Mouse (Mus musculus) cortical plate, adult 2 months (tissue): ENCODE measurements at regions not wholly inside any gene's neighbourhood (a gene's known extent, or its start where the extent isn't known, plus 50 kb on each side); places are given as distances from the start of the nearest gene placed in this dataset.
"Not testable (repeated sequence)": the region's sequence is repeated elsewhere in the genome, so short reads cannot be mapped to it uniquely, and the experiment has no call there.

ENCODE experiments used
- H3K27ac ChIP-seq: fragments of 200-500 bp; 2 replicates; pipeline ENCODE4 v1.5.1; 2012; ENCODE audit warnings: low read length, control low read depth, inconsistent platforms; ENCODE audit not compliant: insufficient read depth
- H3K4me1 ChIP-seq: fragments of 200-500 bp; 2 replicates; pipeline ENCODE4 v1.6.1; 2011; ENCODE audit warnings: low read length; ENCODE audit not compliant: control insufficient read depth, insufficient read depth
- H3K4me3 ChIP-seq: fragments of 200-500 bp; 2 replicates; pipeline ENCODE4 v1.5.1; 2011; ENCODE audit warnings: mild to moderate bottlenecking, low read length, control low read depth; ENCODE audit not compliant: insufficient read depth
- CTCF ChIP-seq: fragments of 200-500 bp; IDR thresholded peaks from 2 replicates; pipeline ENCODE4 v1.5.1; 2011; ENCODE audit warnings: mild to moderate bottlenecking, control low read depth, low read length; ENCODE audit not compliant: insufficient read depth; ENCODE audit errors: extremely low read depth
- POLR2A ChIP-seq: fragments of 200-500 bp; IDR thresholded peaks from 2 replicates; pipeline ENCODE4 v1.6.1; 2011; ENCODE audit warnings: mild to moderate bottlenecking, low read length, control low read depth; ENCODE audit not compliant: insufficient read depth; ENCODE audit errors: extremely low read depth

DNA sequence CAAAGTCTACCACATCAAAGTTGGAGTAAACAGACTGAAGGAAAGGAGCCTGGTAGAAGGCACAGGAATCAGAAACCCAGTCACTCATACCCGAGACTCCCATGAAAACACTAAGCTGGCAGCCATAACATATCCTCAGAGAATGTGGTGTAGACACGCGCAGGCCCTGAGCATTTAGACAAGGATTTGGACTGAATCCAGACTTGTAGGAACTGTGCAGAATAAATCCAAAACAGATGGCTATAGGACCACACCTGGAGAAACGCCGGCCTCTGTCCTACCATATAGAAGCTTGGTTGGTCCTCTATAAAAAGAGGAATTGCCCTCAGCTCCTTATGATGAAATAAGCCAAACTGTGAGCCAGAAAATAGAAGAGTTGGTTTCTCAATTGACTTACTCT is 124.3 kb upstream of the Kcnk2 start:
- TF ChIP-seq POLR2A (no peak), CTCF (no peak)
- H3K4me1 ChIP-seq, result peaks cover 2% of the 10 kb centered on the region; the same call in 1 of the 2 replicates
- no peak overlapping the region for H3K27ac ChIP-seq
- no peak overlapping the region for H3K4me3 ChIP-seq

DNA sequence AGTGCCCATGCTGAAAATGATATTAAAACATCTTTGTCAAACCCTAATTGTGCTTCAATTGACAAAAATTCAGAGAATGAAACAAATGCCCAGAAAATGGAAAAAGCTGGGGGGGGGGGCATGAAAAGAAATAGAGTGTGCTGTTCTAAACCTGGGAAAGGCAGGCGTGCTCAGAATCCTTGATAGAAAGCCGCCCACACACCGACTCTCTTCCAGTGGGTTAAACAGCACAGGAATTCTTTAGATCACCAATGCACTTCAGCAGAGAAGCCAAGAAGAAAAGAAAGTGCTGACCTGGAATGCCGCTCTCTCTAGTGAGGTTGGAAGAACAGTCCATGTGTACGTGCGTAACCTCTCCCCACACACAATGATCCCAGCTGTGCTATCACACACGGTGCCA is 113.4 kb upstream of the Kcnk2 start:
- no peak overlapping the region for H3K27ac ChIP-seq
- H3K4me3 ChIP-seq, result no peak overlapping the region
- TF ChIP-seq POLR2A (no peak), CTCF (no peak)
- H3K4me1 ChIP-seq, result peaks cover 5% of the 10 kb centered on the region

DNA sequence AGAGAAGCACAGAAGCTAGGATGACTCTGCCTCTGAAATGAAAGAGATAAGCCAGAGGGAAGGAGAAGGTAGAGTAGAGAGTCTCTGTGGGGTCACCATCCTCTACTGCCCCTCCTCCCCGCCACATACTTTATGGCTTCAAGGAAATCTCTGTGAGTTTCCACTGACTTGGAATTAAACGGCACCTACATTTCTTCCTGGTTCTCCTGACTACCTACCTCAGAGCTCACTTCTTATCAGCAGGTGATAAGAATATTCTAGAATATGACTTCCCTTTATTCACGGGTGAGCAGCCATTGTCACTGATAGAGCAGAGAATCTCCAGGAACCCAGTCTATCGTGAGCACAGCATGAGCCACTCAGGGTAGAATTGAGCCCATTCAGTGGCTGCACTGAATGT is 111.3 kb upstream of the Kcnk2 start:
- TF ChIP-seq POLR2A, result no peak
- no peak for TF ChIP-seq CTCF
- Histone ChIP-seq H3K4me3 (no peak overlapping the region), H3K27ac (no peak overlapping the region), H3K4me1 (peaks cover 5% of the 10 kb centered on the region)

DNA sequence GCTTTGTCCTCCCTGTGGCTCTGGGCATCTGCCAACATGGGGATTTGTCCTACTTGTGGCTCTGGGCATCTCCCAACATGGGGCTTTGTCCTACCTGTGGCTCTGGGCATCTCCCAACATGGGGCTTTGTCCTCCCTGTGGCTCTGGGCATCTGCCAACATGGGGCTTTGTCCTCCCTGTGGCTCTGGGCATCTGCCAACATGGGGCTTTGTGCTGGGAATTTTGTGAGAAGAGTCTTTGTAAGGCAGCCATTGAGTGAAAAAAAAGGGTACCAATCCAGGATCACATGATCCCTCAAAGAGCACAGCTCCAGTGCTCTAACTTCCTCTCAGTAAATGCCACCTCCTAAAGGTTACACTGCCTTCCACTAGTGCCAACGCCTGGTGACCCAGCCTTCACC is 105.2 kb upstream of the Kcnk2 start:
- not testable (repeated sequence) for H3K27ac ChIP-seq, H3K4me3 ChIP-seq, H3K4me1 ChIP-seq

DNA sequence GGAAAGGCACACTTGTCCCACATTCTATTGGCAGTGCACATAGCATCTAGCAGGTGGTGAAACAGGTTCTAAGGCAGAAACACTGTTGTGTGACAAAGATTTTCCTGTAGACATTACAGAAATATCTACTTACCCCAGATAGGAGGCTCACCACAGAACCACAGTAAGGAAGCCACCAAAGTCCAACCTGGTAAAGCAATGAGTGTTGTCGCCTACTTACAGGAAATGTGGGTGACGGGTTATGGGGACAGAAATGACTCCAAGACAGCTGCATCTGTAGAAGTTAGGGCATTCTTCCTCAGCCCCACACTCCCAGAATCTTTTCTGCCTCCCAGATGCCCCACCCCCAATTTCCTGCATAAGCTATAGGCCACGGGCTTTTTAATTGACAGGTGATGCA is 97.6 kb upstream of the Kcnk2 start:
- TF ChIP-seq CTCF (no peak), POLR2A (no peak)
- Histone ChIP-seq H3K4me3 (no peak overlapping the region), H3K4me1 (no peaks in the 10 kb centered on the region; the same call in 1 of the 2 replicates), H3K27ac (no peak overlapping the region)

DNA sequence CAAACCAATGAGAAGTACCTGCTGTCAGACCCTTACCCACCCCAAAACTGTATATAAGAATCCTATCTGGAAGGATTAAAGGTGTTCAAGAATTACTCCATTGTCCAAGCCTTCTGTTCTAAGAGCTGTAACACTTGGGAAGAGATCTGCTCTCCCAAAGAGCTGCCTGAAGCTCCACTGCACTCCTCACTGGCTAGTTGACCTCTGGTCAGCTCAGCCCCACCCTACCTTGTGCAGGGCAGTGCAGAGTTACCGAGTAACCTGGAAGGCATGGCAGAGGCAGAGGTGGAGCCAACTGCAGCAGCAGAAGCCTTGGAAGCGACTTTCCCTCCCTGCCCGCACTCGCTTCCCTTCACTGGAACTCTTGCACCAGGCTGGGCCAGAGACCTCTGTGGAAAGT is 97.1 kb upstream of the Kcnk2 start:
- H3K27ac ChIP-seq, result no peak overlapping the region
- no peak for TF ChIP-seq CTCF
- no peak for TF ChIP-seq POLR2A
- H3K4me1 ChIP-seq, result no peaks in the 10 kb centered on the region; the same call in 1 of the 2 replicates
- H3K4me3 ChIP-seq, result no peak overlapping the region

DNA sequence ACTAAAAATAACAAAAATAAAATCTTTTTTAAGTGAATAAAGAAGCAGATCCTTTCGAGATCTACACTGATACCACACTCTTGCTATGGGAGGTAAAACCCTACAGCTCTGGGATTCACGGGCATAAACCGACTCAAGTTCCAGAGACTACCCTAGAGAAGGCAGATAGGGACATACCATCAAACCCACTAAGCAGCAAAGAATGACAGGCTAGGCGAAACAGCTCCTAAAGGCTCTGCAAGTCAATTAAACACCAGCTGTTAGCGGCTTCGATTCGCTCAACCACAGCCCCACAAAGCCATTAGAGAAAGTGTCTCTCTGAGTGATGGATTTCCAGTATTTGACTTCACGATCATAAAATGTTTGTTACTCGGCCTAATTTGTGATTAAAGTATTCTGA is 95.0 kb upstream of the Kcnk2 start:
- Histone ChIP-seq H3K27ac (no peak overlapping the region), H3K4me3 (no peak overlapping the region), H3K4me1 (no peaks in the 10 kb centered on the region; the same call in 1 of the 2 replicates)
- no peak for TF ChIP-seq CTCF
- TF ChIP-seq POLR2A, result no peak

DNA sequence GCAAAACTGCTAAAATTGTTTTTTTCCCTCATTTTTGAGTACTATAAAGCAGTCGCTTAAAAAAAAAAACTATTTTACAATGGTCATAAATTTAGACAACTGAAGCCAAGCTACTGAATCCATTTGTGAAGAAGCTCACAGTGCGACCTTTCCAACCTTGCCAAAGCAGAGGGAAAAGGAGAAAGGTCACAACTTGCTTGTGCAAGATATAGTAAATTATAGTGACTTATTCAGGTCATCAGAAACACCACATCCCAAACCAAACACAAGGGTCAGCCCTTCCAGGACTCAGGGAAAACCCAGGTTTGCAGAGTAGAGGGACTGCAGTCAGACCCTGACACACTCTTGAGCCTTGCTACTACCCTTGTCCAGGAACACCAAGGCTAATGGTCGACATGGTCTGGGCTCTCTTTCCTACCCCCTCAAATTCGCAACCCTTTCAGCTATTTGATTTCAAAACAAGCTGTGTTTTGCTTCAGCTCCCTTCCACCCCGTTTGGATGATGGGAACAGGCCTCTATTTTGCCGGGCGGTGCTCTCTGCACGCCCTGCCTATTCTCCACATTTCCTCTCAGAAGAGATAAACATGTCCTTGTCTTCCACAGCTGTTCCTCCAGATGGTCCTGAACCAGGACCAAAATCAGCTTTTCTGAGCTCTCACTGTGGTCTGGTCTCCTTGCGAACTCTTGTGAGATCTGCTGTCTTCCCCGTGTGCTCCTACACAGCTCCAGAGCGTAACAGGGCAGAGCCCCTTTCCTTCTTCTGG is 93.5 kb upstream of the Kcnk2 start:
- TF ChIP-seq CTCF (no peak), POLR2A (no peak)
- no peaks in the 10 kb centered on the region; the same call in 1 of the 2 replicates for H3K4me1 ChIP-seq
- H3K4me3 ChIP-seq, result no peak overlapping the region
- H3K27ac ChIP-seq, result no peak overlapping the region

DNA sequence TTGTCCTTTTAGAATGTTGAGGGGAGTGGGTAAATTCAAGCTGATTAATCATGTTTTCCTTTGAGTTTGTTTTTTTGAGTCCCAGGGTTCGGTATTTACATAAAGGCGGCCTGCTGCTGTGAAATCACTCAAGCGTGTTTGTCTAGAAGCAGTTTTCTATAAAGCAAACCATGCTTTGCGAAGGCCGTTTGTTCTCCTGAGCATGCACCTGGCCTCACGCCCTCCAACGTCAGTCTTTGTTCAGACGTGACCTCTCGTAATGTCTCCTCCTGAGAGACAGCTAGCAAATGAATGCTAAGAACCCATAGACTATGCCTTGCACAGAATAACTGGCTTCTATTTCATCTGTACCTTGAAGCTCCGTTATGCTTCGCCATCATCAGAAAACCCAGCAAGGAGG is 92.8 kb upstream of the Kcnk2 start:
- TF ChIP-seq CTCF (no peak), POLR2A (no peak)
- no peak overlapping the region for H3K27ac ChIP-seq
- H3K4me1 ChIP-seq, result no peaks in the 10 kb centered on the region; the same call in 1 of the 2 replicates
- no peak overlapping the region for H3K4me3 ChIP-seq

DNA sequence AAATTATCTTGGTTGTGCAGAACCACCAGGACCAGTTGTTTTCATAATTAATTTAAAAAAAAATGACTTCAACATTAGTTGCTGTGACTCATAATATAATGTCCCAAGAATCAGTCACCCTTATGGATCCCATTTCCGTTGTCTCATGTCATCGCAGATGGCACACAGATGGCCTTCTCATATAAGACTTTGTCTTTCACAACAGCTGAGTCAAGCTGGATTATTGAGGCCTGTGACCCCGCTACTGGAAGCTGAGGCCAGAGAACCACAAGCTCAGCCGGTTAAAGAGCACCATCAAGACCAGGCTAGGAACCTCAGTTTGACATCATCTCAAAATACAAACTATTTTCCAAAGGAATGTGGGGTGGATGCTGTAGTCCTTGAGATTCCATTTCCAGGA is 83.3 kb upstream of the Kcnk2 start:
- Histone ChIP-seq H3K4me1 (no peaks in the 10 kb centered on the region), H3K27ac (no peak overlapping the region), H3K4me3 (no peak overlapping the region)
- TF ChIP-seq CTCF (no peak), POLR2A (no peak)

DNA sequence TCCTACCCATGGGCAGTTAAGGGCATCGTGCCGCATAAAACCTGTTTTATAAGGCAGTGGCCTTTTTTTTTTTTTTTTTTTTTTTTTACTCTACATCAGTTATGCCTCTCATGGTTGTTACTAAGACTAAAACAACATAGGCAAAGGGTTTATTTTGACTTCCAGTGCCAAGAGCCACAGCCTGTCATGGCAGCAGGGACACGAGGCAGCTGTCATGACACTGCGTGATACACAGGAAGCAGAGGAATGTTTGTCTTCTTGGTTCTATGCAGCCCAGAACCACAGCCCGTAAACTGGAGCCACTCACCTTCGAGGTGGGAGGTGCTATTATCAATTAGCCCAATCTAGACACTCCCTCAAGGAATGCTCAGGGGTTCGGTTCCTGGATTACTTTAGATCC is 81.3 kb upstream of the Kcnk2 start:
- TF ChIP-seq CTCF (no peak), POLR2A (no peak)
- Histone ChIP-seq H3K4me1 (no peaks in the 10 kb centered on the region), H3K27ac (no peak overlapping the region), H3K4me3 (no peak overlapping the region)
